Mouse (Mus musculus) thymus, postnatal 36 days (tissue): ENCODE data around the gene Plxnb2.
A peak's percentile ranks its signal among the peaks of the same experiment; 100 is the strongest.

ENCODE experiments used
- DNase-seq, 2 experiments: peaks; one replicate each; pipeline ENCODE4 v3.0.0; 2022; ENCODE audit warnings: mixed read lengths in 2 of 2

Gene Plxnb2

DNA sequence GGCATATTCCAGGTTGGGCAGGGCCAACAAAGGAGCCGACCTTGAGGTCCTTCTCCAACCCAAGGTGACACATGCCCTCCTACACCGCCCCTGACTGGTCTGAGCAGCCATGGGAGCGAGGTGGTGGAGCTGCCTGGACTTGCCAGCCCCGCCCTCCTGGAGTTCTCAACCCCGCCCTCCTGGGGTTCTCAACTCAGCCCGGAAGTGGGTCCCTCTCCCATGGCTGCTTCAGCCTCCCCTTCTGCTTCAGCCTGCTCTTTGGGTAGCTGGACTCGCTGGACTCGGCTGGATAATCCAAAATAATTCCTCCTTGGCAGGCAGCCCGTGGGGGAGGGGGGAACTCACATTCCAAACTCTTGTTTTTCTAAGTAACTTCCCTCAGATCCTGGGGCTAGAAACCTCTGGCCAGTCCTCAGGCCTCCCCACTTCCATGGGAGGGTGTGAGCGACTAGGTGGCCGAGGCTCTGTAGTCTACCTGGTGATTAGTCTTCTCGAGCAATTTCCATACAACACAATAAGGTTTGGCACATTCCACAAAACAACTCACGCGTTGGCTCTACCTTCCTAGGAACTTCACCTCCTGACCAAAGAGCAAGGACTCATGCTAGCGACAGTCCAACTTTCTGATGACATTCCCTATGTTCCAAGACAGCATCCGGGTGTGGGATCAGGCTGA, 1.5 kb downstream of the Plxnb2 start:
- no peak for DNase-seq

DNA sequence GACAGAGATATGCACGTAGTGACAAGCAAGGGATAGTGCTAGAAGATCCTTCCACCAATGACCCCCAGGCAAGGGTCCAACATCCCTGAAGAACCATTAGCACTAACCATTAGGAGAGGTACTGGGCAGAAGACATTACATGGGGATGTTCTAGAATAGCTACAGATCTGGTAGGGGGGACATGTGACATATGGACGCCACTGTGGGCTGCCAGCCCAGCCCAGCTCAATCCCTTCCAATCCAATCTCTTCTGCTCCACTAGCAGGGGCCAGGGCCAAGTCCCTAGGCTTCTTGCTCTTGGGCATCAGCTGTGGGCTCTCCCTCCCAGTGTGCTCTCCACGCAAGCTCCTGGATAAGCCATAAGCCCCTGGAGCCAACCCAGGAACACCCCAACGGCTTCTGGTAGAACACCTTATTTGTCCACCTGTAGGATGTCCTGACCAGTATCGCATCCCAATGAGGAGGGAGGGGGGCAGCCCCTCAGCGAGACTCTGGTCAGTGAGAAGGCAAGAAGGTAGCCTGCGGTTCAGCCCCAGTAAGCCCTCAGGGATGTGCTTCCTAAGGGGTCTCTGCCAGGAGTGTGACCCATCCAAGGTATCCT, 2.2 kb downstream of the Plxnb2 start:
- no peak for DNase-seq

DNA sequence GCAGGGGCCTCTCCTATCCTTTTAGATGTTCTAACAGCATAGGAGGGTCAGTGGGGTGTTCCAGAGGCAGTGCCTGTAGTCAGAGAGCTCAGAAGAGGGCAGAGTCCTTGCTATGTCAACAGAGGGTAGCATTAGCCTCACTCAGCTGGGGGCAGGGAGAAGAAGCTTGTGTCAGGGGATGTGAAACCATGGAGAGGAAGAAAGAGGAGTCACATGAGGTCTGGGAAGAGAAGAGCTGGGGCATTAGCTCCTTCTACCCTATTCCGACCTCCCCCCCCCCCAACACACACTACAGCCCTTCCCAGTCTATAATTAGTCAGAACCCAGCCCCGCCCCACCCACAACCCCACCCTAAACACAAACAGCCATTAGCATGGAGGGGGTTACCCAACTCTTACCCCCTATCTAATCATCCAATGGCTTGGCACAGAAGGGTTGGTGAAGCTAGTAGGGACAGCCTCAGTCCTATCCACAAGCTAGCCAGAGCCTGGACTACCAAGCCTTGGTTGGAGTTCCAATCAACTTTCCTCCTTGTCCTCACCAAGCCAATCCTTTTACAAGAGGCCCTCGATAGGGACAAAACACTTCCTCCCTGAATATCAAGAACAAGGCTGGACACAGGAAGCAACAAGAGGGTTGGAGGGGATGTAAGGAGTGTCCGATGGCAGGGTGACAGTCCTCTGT, 2.9 kb downstream of the Plxnb2 start:
- DNase-seq: no peak

DNA sequence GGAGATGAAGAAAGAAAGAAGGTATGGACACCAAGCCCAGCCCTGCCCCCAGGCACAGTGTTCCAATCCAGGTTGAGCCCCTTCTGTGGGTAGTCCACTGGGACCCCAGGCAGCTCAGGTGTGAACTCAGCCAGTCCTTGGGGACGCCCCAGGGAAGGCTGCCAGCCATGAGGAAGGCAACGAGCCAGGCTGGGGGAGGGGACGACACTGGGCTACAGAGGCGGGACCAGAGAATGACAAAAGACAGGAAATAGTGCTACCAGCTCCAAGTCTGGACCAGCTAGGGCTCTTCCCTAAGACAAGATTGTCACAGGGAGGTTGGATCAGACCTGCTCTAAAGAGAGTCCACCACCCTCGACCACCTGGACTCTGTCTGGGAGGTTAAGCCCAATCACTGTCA, 3.5 kb downstream of the Plxnb2 start:
- DNase-seq: no peak

DNA sequence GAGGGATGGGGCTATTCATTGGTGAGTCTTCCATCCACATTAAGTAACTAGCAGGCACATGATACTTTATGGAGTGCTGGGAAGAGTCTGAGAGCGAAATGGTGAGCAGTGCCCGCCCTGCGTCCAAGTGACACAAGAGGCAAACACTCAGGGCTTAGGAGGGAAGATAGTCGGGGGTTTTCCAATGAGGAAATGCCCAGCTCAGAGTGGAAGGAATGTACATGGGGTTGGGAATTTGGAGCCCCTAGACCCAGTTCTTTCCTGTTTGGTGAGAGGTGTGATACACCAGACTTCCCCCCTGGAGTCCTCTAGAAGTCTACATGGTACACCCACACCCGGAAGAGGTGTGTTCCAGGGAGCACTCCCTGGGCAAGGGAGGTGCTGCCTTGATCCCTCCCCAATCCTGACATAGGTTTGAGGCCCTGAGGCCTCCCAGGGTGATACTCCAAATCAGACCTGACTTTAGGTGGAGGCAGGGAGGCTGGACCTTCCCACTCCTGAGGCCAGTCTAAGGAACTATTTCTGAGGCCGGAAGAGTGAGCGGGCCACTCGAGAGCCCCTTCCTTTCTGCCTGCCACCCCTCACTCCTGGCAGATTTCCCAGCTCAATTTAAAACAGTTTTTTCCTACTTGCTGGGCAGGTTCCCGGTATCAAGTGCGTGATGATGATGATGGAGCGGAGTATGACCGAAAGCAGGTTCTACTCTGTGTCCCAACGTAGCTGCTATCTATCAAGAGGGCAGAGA, 5.0 kb downstream of the Plxnb2 start:
- DNase-seq: no peak

DNA sequence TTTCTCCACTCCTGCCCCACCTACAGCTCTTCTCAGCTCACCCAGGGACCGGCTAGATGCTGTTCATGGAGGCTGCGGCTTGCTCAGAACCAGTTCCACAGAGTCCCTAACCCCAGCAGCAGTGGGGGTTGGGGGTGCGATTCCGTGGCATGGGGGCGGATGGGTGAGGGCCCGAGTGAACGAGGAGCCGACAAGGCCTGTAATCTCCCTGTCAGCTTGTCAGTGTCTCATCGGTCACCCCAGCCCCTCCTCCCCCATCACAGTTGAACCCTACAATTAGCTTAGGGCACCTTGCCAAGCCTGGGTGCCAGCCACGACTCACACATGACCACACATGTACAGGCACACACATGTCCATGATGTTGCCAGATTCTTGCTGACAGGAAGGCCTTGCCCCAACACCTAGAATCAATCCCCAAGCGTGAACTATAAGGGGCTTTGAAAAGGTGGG, 5.7 kb downstream of the Plxnb2 start:
- no peak for DNase-seq

DNA sequence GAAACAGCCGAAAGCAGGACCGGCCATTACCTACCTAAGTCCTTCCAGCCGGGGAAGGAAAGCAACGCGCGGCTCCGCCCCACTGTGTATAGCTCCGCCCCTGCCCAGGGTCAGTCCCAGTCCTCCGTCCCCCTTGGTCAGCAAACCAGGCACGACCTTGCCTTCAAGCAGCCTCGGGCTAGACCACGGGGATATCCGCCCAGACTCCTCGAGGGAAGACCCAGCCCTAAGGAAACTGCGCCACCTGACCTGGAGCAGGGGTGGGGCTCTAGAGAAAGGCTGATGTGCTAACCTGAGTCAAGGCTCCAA, 6.7 kb downstream of the Plxnb2 start:
- DNase-seq: no peak

DNA sequence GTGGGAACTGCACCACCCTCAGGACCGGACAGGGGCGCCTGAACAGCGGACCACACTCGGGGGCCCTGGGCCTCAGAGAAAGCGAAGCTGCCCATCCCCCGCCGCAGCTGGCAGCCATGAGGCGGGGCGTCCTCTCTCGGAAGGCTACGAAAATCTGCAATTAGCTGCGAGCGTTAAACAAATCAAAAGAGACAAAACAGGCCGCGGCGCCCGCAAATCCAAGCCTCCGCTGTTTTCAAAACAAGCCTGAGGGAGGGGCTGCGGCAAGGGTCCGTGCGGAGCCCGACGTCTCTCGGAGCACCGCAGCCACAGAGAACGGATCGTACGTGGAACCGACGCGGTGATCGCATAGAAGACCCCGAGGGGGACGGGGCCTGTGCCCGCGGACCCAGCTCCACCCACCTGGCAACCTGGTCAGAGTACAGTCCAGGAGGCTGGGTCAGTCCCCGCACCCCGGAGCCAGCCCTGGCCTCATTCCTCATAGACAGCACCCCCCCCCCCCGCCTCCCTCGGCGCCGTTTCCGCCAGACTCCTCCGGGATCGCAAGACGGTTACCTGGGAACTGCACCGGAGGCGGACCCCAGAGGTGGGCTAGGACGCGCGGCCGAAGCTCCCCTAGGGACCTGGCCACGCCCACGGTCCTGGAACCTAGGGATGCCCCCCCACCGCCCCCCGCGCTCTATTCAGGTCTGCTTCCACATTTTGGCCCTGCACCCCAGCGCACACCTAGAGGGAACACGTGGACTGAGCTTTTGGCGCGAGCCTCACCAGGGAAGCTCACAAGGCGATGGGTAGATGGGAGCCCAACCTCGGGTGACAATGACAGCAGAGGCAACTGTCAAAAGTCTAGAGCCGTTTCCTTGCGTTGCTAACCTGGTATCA, 7.3 kb downstream of the Plxnb2 start:
- no peak for DNase-seq

DNA sequence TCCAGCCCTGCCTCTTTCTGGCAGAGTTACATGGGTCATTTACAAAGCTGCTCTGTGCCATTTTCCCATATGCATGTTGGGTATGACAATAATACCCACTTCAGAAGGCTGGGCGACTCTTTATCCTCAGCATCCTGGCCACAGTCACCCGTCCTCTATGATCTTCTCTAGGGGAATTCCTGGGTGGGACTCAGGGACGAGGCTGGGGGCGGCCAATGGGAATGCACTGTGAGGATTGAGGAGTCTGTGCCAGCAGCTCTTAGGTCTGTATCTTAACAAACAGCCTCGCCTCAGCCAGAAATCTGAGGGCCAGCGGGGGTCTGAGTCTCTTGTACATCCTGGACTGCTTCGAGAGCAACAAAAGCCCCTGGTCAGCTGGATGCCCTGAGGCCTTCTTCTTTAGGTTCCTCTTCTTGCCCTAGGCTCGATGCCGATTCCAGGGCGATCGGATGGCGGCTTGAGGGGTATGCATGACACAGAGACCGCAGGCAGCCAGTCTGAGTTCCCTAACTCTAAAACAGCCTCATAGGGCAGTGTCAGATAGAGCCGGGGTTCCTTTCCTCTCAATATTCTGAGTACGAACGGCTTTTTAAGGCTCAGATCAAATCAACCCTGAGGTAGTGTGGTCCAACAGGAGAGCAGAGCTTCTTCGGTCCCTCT, 8.2 kb downstream of the Plxnb2 start:
- DNase-seq: no peak

DNA sequence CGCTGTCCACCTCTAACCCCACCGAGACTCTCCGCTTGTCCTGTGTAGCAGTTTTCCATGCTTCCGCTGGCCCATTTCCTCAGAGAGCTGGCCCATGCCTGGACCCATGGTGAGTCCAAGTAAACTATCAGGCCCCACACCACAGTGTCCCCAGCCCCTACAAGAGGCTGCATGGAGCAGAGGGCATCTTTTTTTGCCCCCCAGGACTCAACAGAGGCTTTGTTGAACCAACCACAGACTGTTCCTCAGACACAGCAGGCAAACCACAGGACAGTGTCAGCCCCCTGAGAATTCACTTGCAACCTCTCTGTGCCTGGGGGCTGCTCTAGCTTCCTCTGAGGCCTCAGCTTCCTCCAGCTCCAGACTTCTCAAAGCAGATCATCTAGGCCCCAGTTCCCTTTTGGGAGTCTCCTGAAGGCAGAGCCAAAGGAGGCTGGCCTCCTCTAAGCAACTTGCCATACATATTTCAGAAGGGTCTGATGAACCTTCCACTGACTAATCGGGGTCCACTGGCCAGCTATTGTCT, 9.0 kb downstream of the Plxnb2 start:
- no peak for DNase-seq

- no peak for DNase-seq
These were observed 10.5 kb downstream of the Plxnb2 start for GRCm38 (mm10) chr15:89170102-89170501.

- DNase-seq: no peak
These were observed 11.2 kb downstream of the Plxnb2 start for GRCm38 (mm10) chr15:89169431-89169830.

- DNase-seq: no peak
These were observed 11.7 kb downstream of the Plxnb2 start for GRCm38 (mm10) chr15:89168922-89169321.

- no peak for DNase-seq
These were observed 15.1 kb downstream of the Plxnb2 start for GRCm38 (mm10) chr15:89165478-89165877.

DNA sequence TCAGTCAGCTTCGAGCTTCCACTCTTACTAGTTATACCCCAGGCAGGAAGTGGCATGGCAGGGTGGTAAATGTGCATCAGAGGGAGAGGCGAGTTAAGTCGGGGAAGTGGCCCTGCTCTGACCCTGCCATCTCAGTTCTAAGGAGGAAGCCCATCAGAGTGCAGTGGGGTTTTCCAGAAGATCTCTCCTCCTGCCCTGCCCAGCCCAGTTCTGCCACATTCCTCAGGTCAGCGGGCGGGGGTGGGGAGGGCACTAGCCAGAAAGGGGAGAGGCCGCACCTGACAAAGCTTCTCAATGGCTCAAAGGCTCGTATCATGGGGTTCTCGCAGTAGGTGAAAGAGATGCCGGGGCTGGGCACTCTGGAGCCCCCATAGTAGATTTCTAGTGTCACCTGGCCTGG, 19.2 kb downstream of the Plxnb2 start:
- DNase-seq: no peak

- DNase-seq: no peak
These were observed 22.1 kb downstream of the Plxnb2 start for GRCm38 (mm10) chr15:89158516-89158915.

DNA sequence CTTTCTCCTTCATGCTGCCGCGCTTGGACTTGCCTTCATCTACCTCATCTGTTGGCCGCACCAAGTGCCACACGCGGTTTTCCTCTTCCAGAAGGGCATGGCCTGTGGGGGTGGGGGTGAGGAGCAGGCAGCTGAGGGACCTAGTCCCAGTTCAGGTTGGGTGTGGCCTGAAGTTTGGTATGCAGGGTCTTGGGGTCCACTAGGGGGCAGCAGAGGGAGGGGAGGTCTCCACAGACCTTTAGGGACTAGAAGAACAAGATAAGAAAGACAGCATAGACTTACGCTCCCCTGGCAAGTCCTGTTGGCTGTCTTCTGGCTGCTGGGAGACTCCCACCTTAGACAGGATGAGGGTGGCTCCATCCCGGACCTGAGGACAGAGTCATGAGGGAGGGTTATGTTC, 22.6 kb downstream of the Plxnb2 start:
- peak; percentile 69 to 71 for DNase-seq

DNA sequence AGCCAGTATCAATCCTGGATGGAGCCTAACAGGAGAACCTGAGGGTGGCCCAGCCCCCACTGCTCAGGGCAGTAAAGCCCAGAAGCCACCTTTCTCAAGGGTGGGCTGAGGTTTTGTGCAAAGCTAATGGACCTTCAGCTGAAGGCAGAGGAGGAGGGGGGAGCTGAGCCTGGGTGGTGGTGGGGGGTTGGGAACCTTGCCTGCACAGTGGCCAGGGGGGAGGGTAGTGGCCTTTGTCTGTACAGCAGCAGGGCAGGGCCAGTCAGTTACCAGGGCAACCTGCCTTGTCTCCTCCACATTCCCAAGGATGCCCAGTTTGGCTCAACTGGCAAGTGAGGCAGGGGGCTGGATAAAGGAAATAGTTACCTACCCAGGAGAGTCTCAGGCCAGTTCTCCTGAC, 28.3 kb downstream of the Plxnb2 start:
- no peak for DNase-seq

- peak; percentile 45 to 51 for DNase-seq
These were observed 30.6 kb downstream of the Plxnb2 start for GRCm38 (mm10) chr15:89150041-89150390.

DNA sequence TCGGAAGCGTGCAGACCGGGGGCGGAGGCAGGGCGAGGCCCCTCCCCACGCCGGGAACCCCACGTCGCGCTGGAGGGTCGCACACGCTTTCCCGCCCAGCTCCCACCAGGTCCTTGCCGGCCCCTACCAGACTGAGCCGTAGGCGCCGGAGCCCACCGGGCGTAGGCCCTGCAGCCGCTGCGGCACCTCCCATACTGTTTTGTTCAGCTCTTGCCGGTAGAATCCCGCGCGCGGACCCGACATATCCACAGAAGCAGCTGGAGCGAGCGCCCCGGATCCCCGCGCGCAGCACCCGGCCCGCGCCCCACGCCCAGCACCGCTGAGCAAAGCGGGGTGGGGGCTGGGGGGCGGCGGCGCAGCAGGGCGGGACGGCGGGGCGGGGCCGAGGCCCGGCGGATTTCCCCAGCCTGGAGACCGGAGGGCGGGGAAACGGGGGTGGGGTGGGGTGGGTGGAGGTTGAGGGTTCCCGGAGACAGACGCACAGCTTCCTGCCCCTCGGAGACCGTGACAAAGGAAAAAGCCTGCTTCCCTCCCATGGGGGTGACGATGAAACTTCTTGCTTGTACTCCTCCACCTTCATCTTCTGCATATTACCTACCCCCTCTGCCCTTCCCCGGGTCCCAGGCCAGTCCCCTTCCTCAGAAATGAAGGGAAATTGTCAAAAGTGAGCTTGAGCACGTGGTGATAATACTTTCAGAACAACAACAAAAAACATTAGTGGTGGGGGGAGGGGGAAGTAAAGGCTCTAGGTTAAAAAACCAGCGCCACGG, 31.1 kb downstream of the Plxnb2 start, which contains the start of gene Mapk11:
Gene Mapk11 (minus strand): TSS at position 358 of the 770 bp plus-strand sequence.
- peak; percentile 72 to 80 for DNase-seq
